Mouse (Mus musculus) forebrain, embryonic 13.5 days (tissue): ENCODE data around the gene Zfp784. TPM values are rescaled to one million over a fixed set of nuclear protein-coding genes. Genes with fewer than 3 reads are reported as not detected.
A peak's percentile ranks its signal among the peaks of the same experiment; 100 is the strongest.
"Not testable (repeated sequence)": the region's sequence is repeated elsewhere in the genome, so short reads cannot be mapped to it uniquely, and the experiment has no call there.

Source experiments
- ATAC-seq: fragments of 200-750 bp; cut with Nextera tagmentation; 2 replicates; pipeline ENCODE4 v1.8.0; 2017
- H3K27ac ChIP-seq: fragments of 300-500 bp; sonication (generic); 2 replicates; pipeline ENCODE4 v1.5.1; 2015; ENCODE audit warnings: inconsistent platforms, mild to moderate bottlenecking, moderate library complexity
- H3K27me3 ChIP-seq: fragments of 300-500 bp; sonication (generic); 2 replicates; pipeline ENCODE4 v1.6.1; 2015; ENCODE audit warnings: mild to moderate bottlenecking, inconsistent platforms
- H3K36me3 ChIP-seq: fragments of 300-500 bp; sonication (generic); 2 replicates; pipeline ENCODE4 v1.6.1; 2015; ENCODE audit warnings: mild to moderate bottlenecking, inconsistent platforms; ENCODE audit not compliant: poor library complexity, severe bottlenecking
- H3K4me1 ChIP-seq: fragments of 300-500 bp; sonication (generic); 2 replicates; pipeline ENCODE4 v1.6.1; 2015; ENCODE audit warnings: inconsistent platforms
- H3K4me2 ChIP-seq: fragments of 300-500 bp; sonication (generic); 2 replicates; pipeline ENCODE4 v1.6.1; 2015; ENCODE audit warnings: inconsistent platforms, mild to moderate bottlenecking, moderate library complexity
- H3K4me3 ChIP-seq: fragments of 300-500 bp; sonication (generic); 2 replicates; pipeline ENCODE4 v1.5.1; 2015; ENCODE audit warnings: mild to moderate bottlenecking, inconsistent platforms
- H3K9ac ChIP-seq: fragments of 300-500 bp; sonication (generic); 2 replicates; pipeline ENCODE4 v1.6.1; 2015; ENCODE audit warnings: mild to moderate bottlenecking, inconsistent platforms
- H3K9me3 ChIP-seq: fragments of 300-500 bp; sonication (generic); replicated peaks from 2 replicates; pipeline ENCODE4 v1.6.1; 2016; ENCODE audit warnings: inconsistent platforms
- WGBS: fragments of 180-500 bp; shearing (Covaris S2); methylation state at CpG from one replicate; pipeline ENCODE4 v1.1.7; 2015; 5-methylcytosine and 5-hydroxymethylcytosine counted together
- polyA plus RNA-seq: library from polyadenylated mRNA; unstranded; fragments of >200 nt; fragmentation: Nextera tagmentation; extraction: Ambion mirVana; gene quantifications from 2 replicates; pipeline ENCODE4 v1.2.1, GENCODE M21; 2015

Gene Zfp784
- 5.6 and 8.4 TPM in 2 replicates for polyA plus RNA-seq

DNA sequence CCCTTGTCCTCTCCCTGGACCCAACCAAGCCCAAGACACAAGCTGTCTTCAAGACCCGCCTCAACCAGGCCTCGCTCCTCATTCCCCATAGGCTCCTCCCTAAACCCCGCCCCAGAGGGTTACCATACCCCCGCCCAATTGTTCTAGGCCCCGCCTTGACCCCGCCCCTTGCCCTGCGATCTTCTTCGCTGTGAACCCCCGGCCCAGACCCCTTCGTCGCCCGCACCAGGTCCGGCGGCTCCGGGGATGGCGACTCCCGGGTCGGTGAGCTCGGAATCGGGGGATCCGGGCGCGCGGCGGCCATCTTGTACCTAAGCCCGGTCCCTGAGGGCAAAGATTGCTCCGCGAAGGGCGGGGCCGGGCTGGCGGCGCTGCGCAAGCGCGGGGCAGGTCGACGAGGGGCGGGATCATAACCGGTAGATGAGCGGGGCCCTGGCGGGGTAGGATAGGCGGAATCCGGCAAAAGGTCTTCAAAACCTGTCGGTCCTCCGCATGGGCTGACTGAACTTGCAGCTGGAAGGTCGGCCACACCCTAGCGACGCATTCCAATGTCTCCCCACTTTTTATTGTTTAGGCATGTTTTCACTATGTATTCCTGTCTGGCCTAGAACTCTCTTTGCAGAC, at the start of gene Zfp784:
Gene Zfp784 (minus strand): TSS at position 338 of the 624 bp plus-strand sequence.
- Histone ChIP-seq H3K27me3 (no peaks in the 10 kb centered on the region), H3K4me1 (peaks cover 9% of the 10 kb centered on the region; the same call in 1 of the 2 replicates), H3K4me3 (peak within 1 kb of the TSS; percentile 64), H3K36me3 (peaks cover 36% of the 10 kb centered on the region), H3K27ac (peak within 1 kb of the TSS; percentile 88), H3K4me2 (peak within 1 kb of the TSS; percentile 59), H3K9ac (peak within 1 kb of the TSS; percentile 72), H3K9me3 (no peaks in the 10 kb centered on the region)
- ATAC-seq, result peak; percentile 97
- under 1% methylated on average over 48 of the region's 48 CpGs for WGBS

GRCm38 (mm10) chr7:5087886-5088285, 49.6 kb upstream of the Zfp784 start:
- WGBS, result 90% methylated on average over 4 of the region's 4 CpGs
- H3K27ac ChIP-seq, result no peak overlapping the region
- H3K36me3 ChIP-seq, result peaks cover 72% of the 10 kb centered on the region
- no peak for ATAC-seq
- no peak overlapping the region for H3K9ac ChIP-seq
- H3K4me3 ChIP-seq, result no peak overlapping the region
- H3K4me2 ChIP-seq, result no peak overlapping the region
- H3K9me3 ChIP-seq, result no peaks in the 10 kb centered on the region
- H3K27me3 ChIP-seq, result no peaks in the 10 kb centered on the region
- H3K4me1 ChIP-seq, result peaks cover 8% of the 10 kb centered on the region; the same call in 1 of the 2 replicates

DNA sequence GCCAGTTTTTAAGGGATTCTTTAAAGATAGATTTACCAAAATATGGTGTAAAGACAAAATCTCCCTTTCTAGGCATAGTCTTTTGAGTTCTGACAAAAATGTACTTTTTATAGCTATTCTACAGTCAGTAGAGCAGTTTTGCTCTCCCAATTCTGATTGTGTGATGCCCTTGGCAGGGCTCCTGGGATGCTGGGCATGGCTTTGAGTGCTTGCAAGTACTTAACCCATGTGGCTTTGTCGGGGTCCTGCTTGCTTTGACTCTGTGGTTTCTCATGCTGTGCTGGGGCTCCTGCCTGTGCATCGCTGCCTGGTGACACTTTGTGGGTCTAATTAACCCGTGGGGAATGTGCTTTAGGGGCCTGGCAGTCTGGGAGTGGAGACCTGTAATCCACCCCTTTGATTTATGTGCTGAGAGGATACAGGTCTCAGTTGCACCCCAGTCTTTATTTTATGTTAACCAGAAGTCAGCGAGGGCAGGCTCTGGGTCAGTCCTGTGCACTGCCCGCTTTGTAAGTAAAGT, 48.7 kb upstream of the Zfp784 start:
- Histone ChIP-seq H3K27ac (no peak overlapping the region), H3K36me3 (peaks cover 65% of the 10 kb centered on the region), H3K4me2 (no peak overlapping the region), H3K9me3 (no peaks in the 10 kb centered on the region), H3K4me1 (peaks cover 14% of the 10 kb centered on the region), H3K4me3 (no peak overlapping the region), H3K27me3 (no peaks in the 10 kb centered on the region), H3K9ac (no peak overlapping the region)
- no peak for ATAC-seq
- WGBS, result 83% methylated on average over 5 of the region's 5 CpGs

GRCm38 (mm10) chr7:5085512-5085911, 47.3 kb upstream of the Zfp784 start:
- Histone ChIP-seq H3K9me3 (no peaks in the 10 kb centered on the region), H3K27ac (no peak overlapping the region), H3K4me3 (no peak overlapping the region), H3K27me3 (no peaks in the 10 kb centered on the region), H3K36me3 (peaks cover 54% of the 10 kb centered on the region), H3K4me1 (peaks cover 26% of the 10 kb centered on the region), H3K4me2 (no peak overlapping the region), H3K9ac (no peak overlapping the region)
- no peak for ATAC-seq
- WGBS, result 91% methylated on average over 1 of the region's 1 CpGs

- Histone ChIP-seq H3K9me3 (no peaks in the 10 kb centered on the region), H3K4me1 (peaks cover 26% of the 10 kb centered on the region), H3K9ac (no peak overlapping the region), H3K27ac (no peak overlapping the region), H3K36me3 (peaks cover 47% of the 10 kb centered on the region), H3K27me3 (no peaks in the 10 kb centered on the region), H3K4me3 (no peak overlapping the region), H3K4me2 (no peak overlapping the region)
- WGBS, result 94% methylated on average over 18 of the region's 18 CpGs
- no peak for ATAC-seq
These were observed 45.3 kb upstream of the Zfp784 start for GRCm38 (mm10) chr7:5083325-5084105.

DNA sequence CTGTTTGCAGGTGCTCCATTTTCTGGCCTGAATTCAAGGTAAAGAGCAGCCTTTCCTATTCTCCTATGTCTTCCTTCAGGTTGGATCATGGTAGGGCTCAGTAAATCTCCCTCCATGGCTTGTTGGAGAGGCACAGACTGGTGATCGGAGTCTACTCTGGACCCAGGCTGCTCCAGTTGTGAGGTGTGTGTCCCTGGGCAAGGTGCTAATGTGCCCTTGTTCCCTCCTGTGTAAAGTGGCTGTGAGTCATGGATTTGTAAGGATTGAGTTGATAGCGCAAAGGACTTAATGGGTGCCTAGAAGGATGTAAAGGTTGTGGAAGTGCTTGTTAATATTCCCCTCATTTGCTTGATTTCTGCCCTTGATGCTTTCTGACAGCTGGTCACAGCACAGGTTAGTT, 43.7 kb upstream of the Zfp784 start:
- peaks cover 20% of the 10 kb centered on the region for H3K4me1 ChIP-seq
- no peaks in the 10 kb centered on the region for H3K27me3 ChIP-seq
- peak overlapping the region; percentile 93; the same call in 1 of the 2 replicates for H3K4me2 ChIP-seq
- ATAC-seq, result no peak
- no peak overlapping the region for H3K27ac ChIP-seq
- 94% methylated on average over 2 of the region's 2 CpGs for WGBS
- H3K4me3 ChIP-seq, result 0 out of 2 replicates have a peak overlapping the region, but pooled peaks have one; percentile 98
- H3K36me3 ChIP-seq, result peaks cover 59% of the 10 kb centered on the region
- no peak overlapping the region for H3K9ac ChIP-seq
- no peaks in the 10 kb centered on the region for H3K9me3 ChIP-seq

GRCm38 (mm10) chr7:5081241-5081640, 43.0 kb upstream of the Zfp784 start:
- Histone ChIP-seq H3K9ac (peak overlapping the region; percentile 99), H3K27ac (no peak overlapping the region), H3K4me1 (peaks cover 20% of the 10 kb centered on the region), H3K4me2 (peak overlapping the region; percentile 93), H3K36me3 (peaks cover 63% of the 10 kb centered on the region), H3K27me3 (no peaks in the 10 kb centered on the region), H3K9me3 (no peaks in the 10 kb centered on the region), H3K4me3 (peak overlapping the region; percentile 98)
- 67% methylated on average over 6 of the region's 6 CpGs for WGBS
- ATAC-seq, result no peak

DNA sequence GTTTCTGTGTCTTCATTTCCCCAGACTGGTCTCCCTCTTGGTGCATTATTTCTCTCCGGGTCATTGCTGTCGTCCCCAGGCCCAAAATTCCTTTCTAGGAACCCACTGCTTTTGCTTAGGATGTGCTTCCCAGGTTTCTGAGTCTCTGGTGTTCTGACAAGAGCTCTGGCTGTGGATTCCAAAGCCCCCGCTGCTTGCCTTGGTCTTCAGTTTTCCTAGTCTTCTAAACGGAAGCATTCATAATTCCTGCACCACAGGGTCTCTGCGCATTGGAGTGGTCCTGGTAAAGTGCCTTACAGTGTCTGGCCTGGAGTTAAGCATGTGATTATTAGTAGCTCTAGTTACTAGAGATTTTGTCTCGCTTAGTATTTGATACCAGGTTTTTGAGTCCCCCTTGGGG, 42.6 kb upstream of the Zfp784 start:
- Histone ChIP-seq H3K4me2 (peak overlapping the region; percentile 93), H3K4me3 (peak overlapping the region; percentile 98), H3K4me1 (peaks cover 20% of the 10 kb centered on the region), H3K36me3 (peaks cover 63% of the 10 kb centered on the region), H3K27me3 (no peaks in the 10 kb centered on the region), H3K27ac (peak overlapping the region; percentile 88), H3K9me3 (no peaks in the 10 kb centered on the region), H3K9ac (peak overlapping the region; percentile 99)
- WGBS, result 21% methylated on average over 6 of the region's 6 CpGs
- no peak for ATAC-seq

DNA sequence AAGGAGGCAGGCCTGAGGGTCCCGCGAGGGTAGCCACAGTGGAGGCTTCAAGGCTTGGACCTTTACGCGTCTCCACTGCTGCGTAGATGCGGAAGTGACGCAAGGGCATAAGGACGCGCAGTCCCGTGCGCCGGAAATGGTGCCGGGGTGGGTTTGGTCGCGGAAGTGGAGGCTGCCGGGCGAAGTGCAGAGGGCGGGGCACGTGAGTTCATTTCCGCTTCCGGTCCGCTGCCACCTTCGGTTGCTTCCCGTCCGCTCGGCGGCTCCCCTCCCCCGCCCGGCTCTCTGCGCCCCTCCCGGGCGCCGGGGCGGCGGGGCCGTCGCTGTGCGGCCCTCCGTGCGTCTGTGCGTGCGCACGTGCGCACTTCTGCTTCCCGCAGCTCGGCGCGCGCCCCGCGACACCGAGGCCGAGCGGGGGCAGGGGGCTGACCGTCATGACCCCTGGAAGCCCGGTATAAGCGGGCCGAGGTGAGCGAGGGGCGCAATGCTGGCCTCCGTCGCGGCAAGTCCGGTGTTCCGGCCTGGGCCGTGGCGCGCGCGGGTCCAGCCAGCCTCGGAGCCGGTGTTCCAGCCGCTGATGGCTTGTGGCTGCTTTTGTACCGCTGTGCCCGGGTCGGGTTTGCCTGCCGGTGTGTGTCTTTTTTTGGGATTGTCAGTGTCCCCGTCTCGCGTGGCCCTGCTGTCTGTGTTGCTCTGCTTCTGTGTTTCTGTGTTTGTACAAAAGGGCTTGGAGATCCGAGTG, 41.9 kb upstream of the Zfp784 start, which contains the start of gene Epn1:
Gene Epn1 (plus strand): TSS at position 226 of the 742 bp plus-strand sequence.
- 1% methylated on average over 40 of the region's 81 CpGs for WGBS
- Histone ChIP-seq H3K36me3 (peaks cover 63% of the 10 kb centered on the region), H3K9ac (peak within 1 kb of the TSS; percentile 99), H3K4me2 (peak within 1 kb of the TSS; percentile 93), H3K27me3 (no peaks in the 10 kb centered on the region), H3K9me3 (no peaks in the 10 kb centered on the region), H3K4me3 (peak within 1 kb of the TSS; percentile 98), H3K4me1 (peaks cover 20% of the 10 kb centered on the region), H3K27ac (peak within 1 kb of the TSS; percentile 88)
- peak; percentile 98 for ATAC-seq

GRCm38 (mm10) chr7:5079365-5080009, 41.2 kb upstream of the Zfp784 start:
- H3K9ac ChIP-seq, result peak overlapping the region; percentile 99; the same call in 1 of the 2 replicates
- H3K4me3 ChIP-seq, result peak overlapping the region; percentile 98
- peaks cover 20% of the 10 kb centered on the region for H3K4me1 ChIP-seq
- H3K36me3 ChIP-seq, result peaks cover 63% of the 10 kb centered on the region
- peak overlapping the region; percentile 88 for H3K27ac ChIP-seq
- not testable (repeated sequence) for H3K9me3 ChIP-seq, H3K27me3 ChIP-seq
- WGBS, result 46% methylated on average over 10 of the region's 13 CpGs
- H3K4me2 ChIP-seq, result peak overlapping the region; percentile 93
- ATAC-seq, result peak; percentile 14

DNA sequence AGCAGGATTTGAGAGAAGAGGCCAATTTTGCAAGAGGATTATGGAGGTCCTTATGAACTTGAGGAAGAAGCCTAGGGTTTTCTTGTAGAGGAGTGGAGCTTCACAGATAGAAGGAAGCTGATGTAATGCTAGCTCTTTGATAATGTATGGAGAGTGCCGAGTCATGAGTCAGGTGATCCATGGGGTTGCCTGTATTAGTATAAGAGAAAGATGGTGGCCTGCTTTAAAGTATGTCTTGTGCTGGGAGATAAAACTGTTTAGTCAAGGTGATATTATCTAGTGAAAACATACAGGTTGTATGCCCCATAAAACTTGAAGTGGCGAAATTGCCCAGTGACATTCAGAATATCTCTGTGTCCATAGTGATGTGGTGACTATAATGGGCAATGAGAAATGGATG, 38.7 kb upstream of the Zfp784 start:
- H3K4me2 ChIP-seq, result no peak overlapping the region
- ATAC-seq, result no peak
- H3K36me3 ChIP-seq, result peaks cover 73% of the 10 kb centered on the region
- H3K9ac ChIP-seq, result no peak overlapping the region
- no peak overlapping the region for H3K4me3 ChIP-seq
- H3K9me3 ChIP-seq, result no peaks in the 10 kb centered on the region
- H3K27me3 ChIP-seq, result no peaks in the 10 kb centered on the region
- no peak overlapping the region for H3K27ac ChIP-seq
- H3K4me1 ChIP-seq, result peaks cover 14% of the 10 kb centered on the region
- 97% methylated on average over 2 of the region's 2 CpGs for WGBS
